Mouse (Mus musculus) induced T-regulatory cell, adult 2 months (primary cell): ENCODE data around the gene Sec14l5.
"Not testable (repeated sequence)": the region's sequence is repeated elsewhere in the genome, so short reads cannot be mapped to it uniquely, and the experiment has no call there.

ENCODE experiments used
- DNase-seq: peaks from one replicate; pipeline ENCODE4 v3.0.0-alpha.2; 2012; ENCODE audit warnings: low read depth

Gene Sec14l5

GRCm38 (mm10) chr16:5216686-5217085 lies 69.8 kb downstream of the Sec14l5 start:
- no peak for DNase-seq

GRCm38 (mm10) chr16:5217341-5218133 lies 70.6 kb downstream of the Sec14l5 start:
- no peak for DNase-seq

GRCm38 (mm10) chr16:5221403-5221802 lies 74.5 kb downstream of the Sec14l5 start:
- no peak for DNase-seq

- no peak for DNase-seq
Observed at GRCm38 (mm10) chr16:5222140-5222539, 75.2 kb downstream of the Sec14l5 start, which contains the start of gene AU021092. TSS of gene AU021092 (minus strand) at chr16:5222299.

- not testable (repeated sequence) for DNase-seq
Observed at GRCm38 (mm10) chr16:5226534-5226933, 79.6 kb downstream of the Sec14l5 start.

GRCm38 (mm10) chr16:5227501-5227900 lies 80.6 kb downstream of the Sec14l5 start:
- not testable (repeated sequence) for DNase-seq

- DNase-seq = not testable (repeated sequence)
Observed at GRCm38 (mm10) chr16:5228103-5228502, 81.2 kb downstream of the Sec14l5 start.

GRCm38 (mm10) chr16:5232982-5233381 lies 86.1 kb downstream of the Sec14l5 start:
- no peak for DNase-seq

GRCm38 (mm10) chr16:5233418-5234313 lies 86.8 kb downstream of the Sec14l5 start, which contains the start of gene Alg1:
TSS of gene Alg1 (plus strand) at chr16:5233621.
- peak; percentile 96 for DNase-seq
